Mouse (Mus musculus): Measurements from ENCODE around the gene Exog. TPM values are rescaled to one million over a fixed set of nuclear protein-coding genes. Genes with fewer than 3 reads are reported as not detected.

The Exog gene
- 48.2 and 50.7 TPM in 2 replicates for polyA plus RNA-seq (2015; fragmentation: Nextera tagmentation; extraction: Ambion mirVana)

GRCm38 (mm10) chr9:119444738-119445429 lies at the start of gene Exog:
Gene Exog (plus strand): TSS chr9:119444943.
- H3K4me1 ChIP-seq (replicated peaks) = peaks cover 14% of the 10 kb centered on the region
- peak; percentile 96 for ATAC-seq
- peaks cover 40% of the 10 kb centered on the region for H3K36me3 ChIP-seq
- peak within 1 kb of the TSS; percentile 86 for H3K9ac ChIP-seq (replicated peaks)
- no peaks in the 10 kb centered on the region for H3K9me3 ChIP-seq
- no peaks in the 10 kb centered on the region for H3K27me3 ChIP-seq
- 1% methylated on average over 52 of the region's 52 CpGs for whole genome bisulfite sequencing
- peak within 1 kb of the TSS; percentile 72 for H3K4me3 ChIP-seq (replicated peaks)
- H3K4me2 ChIP-seq (replicated peaks) = peak within 1 kb of the TSS; percentile 90
- H3K27ac ChIP-seq = peak within 1 kb of the TSS; percentile 85

GRCm38 (mm10) chr9:119401351-119401750 lies 43.4 kb upstream of the Exog start:
- Histone ChIP-seq H3K4me3 (replicated peaks) (peak overlapping the region; percentile 96), H3K9me3 (no peaks in the 10 kb centered on the region), H3K9ac (replicated peaks) (peak overlapping the region; percentile 69), H3K4me1 (replicated peaks) (peaks cover 40% of the 10 kb centered on the region), H3K36me3 (no peaks in the 10 kb centered on the region; the same call in 1 of the 2 replicates), H3K27ac (peak overlapping the region; percentile 98), H3K27me3 (no peaks in the 10 kb centered on the region), H3K4me2 (replicated peaks) (peak overlapping the region; percentile 75)
- 2% methylated on average over 7 of the region's 7 CpGs for WGBS
- no peak; the same call in 1 of the 2 replicates for ATAC-seq

GRCm38 (mm10) chr9:119401801-119402214 lies 42.9 kb upstream of the Exog start, which contains the start of gene Acvr2b:
Gene Acvr2b (plus strand): TSS chr9:119402118.
- under 1% methylated on average over 27 of the region's 32 CpGs for WGBS
- Histone ChIP-seq H3K4me2 (replicated peaks) (peak within 1 kb of the TSS; percentile 75), H3K36me3 (no peaks in the 10 kb centered on the region; the same call in 1 of the 2 replicates), H3K4me3 (replicated peaks) (peak within 1 kb of the TSS; percentile 96), H3K4me1 (replicated peaks) (peaks cover 45% of the 10 kb centered on the region), H3K9ac (replicated peaks) (peak within 1 kb of the TSS; percentile 99), H3K27me3 (no peaks in the 10 kb centered on the region), H3K27ac (peak within 1 kb of the TSS; percentile 98), H3K9me3 (no peaks in the 10 kb centered on the region)
- ATAC-seq = peak; percentile 97

- WGBS = under 1% methylated on average over 113 of the region's 127 CpGs
- peak; percentile 38 for ATAC-seq
- H3K9me3 ChIP-seq = no peaks in the 10 kb centered on the region
Measured at GRCm38 (mm10) chr9:119402253-119403235, 42.2 kb upstream of the Exog start.

GRCm38 (mm10) chr9:119403236-119403641 lies 41.5 kb upstream of the Exog start:
- Histone ChIP-seq H3K4me1 (replicated peaks) (peaks cover 58% of the 10 kb centered on the region), H3K4me2 (replicated peaks) (peak overlapping the region; percentile 75), H3K27me3 (no peaks in the 10 kb centered on the region), H3K36me3 (peaks cover 12% of the 10 kb centered on the region), H3K9ac (replicated peaks) (peak overlapping the region; percentile 99), H3K4me3 (replicated peaks) (peak overlapping the region; percentile 96), H3K27ac (peak overlapping the region; percentile 98), H3K9me3 (no peaks in the 10 kb centered on the region)
- peak; percentile 59 for ATAC-seq
- under 1% methylated on average over 26 of the region's 26 CpGs for WGBS

More at GRCm38 (mm10) chr9:119402253-119403235, 42.2 kb upstream of the Exog start:
- Histone ChIP-seq H3K4me2 (replicated peaks) (peak overlapping the region; percentile 75), H3K4me1 (replicated peaks) (peaks cover 51% of the 10 kb centered on the region), H3K27ac (peak overlapping the region; percentile 98), H3K9ac (replicated peaks) (peak overlapping the region; percentile 99), H3K36me3 (peaks cover 5% of the 10 kb centered on the region), H3K27me3 (no peaks in the 10 kb centered on the region), H3K4me3 (replicated peaks) (peak overlapping the region; percentile 96)

GRCm38 (mm10) chr9:119404090-119404489 lies 40.7 kb upstream of the Exog start:
- 61% methylated on average over 5 of the region's 5 CpGs for WGBS
- H3K9ac ChIP-seq (replicated peaks) = peak overlapping the region; percentile 99
- ATAC-seq = no peak
- no peaks in the 10 kb centered on the region for H3K9me3 ChIP-seq
- peak overlapping the region; percentile 75 for H3K4me2 ChIP-seq (replicated peaks)
- no peak overlapping the region for H3K27ac ChIP-seq
- H3K36me3 ChIP-seq = peaks cover 15% of the 10 kb centered on the region
- H3K4me1 ChIP-seq (replicated peaks) = peaks cover 65% of the 10 kb centered on the region
- H3K4me3 ChIP-seq (replicated peaks) = peak overlapping the region; percentile 96
- no peaks in the 10 kb centered on the region for H3K27me3 ChIP-seq

GRCm38 (mm10) chr9:119407884-119408283 lies 36.9 kb upstream of the Exog start:
- H3K27ac ChIP-seq = no peak overlapping the region
- peaks cover 58% of the 10 kb centered on the region for H3K4me1 ChIP-seq (replicated peaks)
- WGBS = 86% methylated on average over 15 of the region's 15 CpGs
- H3K27me3 ChIP-seq = no peaks in the 10 kb centered on the region
- no peak overlapping the region for H3K9ac ChIP-seq (replicated peaks)
- no peaks in the 10 kb centered on the region for H3K9me3 ChIP-seq
- ATAC-seq = no peak
- no peak overlapping the region for H3K4me3 ChIP-seq (replicated peaks)
- peaks cover 28% of the 10 kb centered on the region for H3K36me3 ChIP-seq
- H3K4me2 ChIP-seq (replicated peaks) = no peak overlapping the region

GRCm38 (mm10) chr9:119408898-119409664 lies 35.7 kb upstream of the Exog start:
- H3K27ac ChIP-seq = no peak overlapping the region
- no peak for ATAC-seq
- 88% methylated on average over 11 of the region's 11 CpGs for WGBS
- H3K9ac ChIP-seq (replicated peaks) = no peak overlapping the region
- H3K36me3 ChIP-seq = peaks cover 31% of the 10 kb centered on the region
- no peaks in the 10 kb centered on the region for H3K9me3 ChIP-seq
- no peak overlapping the region for H3K4me3 ChIP-seq (replicated peaks)
- no peaks in the 10 kb centered on the region for H3K27me3 ChIP-seq
- H3K4me1 ChIP-seq (replicated peaks) = peaks cover 50% of the 10 kb centered on the region
- no peak overlapping the region for H3K4me2 ChIP-seq (replicated peaks)

GRCm38 (mm10) chr9:119409864-119410263 lies 34.9 kb upstream of the Exog start:
- WGBS = 93% methylated on average over 5 of the region's 5 CpGs
- Histone ChIP-seq H3K4me3 (replicated peaks) (no peak overlapping the region), H3K9ac (replicated peaks) (no peak overlapping the region), H3K27ac (no peak overlapping the region), H3K27me3 (no peaks in the 10 kb centered on the region), H3K9me3 (no peaks in the 10 kb centered on the region), H3K4me2 (replicated peaks) (no peak overlapping the region), H3K36me3 (peaks cover 31% of the 10 kb centered on the region), H3K4me1 (replicated peaks) (peaks cover 43% of the 10 kb centered on the region)
- no peak for ATAC-seq

- WGBS = 91% methylated on average over 18 of the region's 18 CpGs
- H3K27me3 ChIP-seq = no peaks in the 10 kb centered on the region
- H3K9ac ChIP-seq (replicated peaks) = no peak overlapping the region; the same call in 1 of the 2 replicates
- peak overlapping the region; percentile 30; the same call in 1 of the 2 replicates for H3K27ac ChIP-seq
- H3K36me3 ChIP-seq = 0 out of 2 replicates have a peak, but pooled peaks cover 2% of the 10 kb centered on the region
- H3K4me1 ChIP-seq (replicated peaks) = peaks cover 52% of the 10 kb centered on the region
- H3K4me3 ChIP-seq (replicated peaks) = no peak overlapping the region
- H3K9me3 ChIP-seq = no peaks in the 10 kb centered on the region
- no peak for ATAC-seq
- no peak overlapping the region for H3K4me2 ChIP-seq (replicated peaks)
Measured at GRCm38 (mm10) chr9:119418025-119418424, 26.7 kb upstream of the Exog start.

- Histone ChIP-seq H3K27me3 (no peaks in the 10 kb centered on the region), H3K4me1 (replicated peaks) (peaks cover 63% of the 10 kb centered on the region), H3K27ac (0 out of 2 replicates have a peak overlapping the region, but pooled peaks have one; percentile 14), H3K9me3 (no peaks in the 10 kb centered on the region), H3K36me3 (0 out of 2 replicates have a peak, but pooled peaks cover 5% of the 10 kb centered on the region), H3K4me3 (replicated peaks) (no peak overlapping the region), H3K4me2 (replicated peaks) (no peak overlapping the region), H3K9ac (replicated peaks) (no peak overlapping the region)
- WGBS = 80% methylated on average over 12 of the region's 12 CpGs
- ATAC-seq = no peak
Measured at GRCm38 (mm10) chr9:119419852-119420438, 24.8 kb upstream of the Exog start.
